Mouse (Mus musculus): ENCODE measurements at regions not wholly inside any gene's neighbourhood (a gene's known extent, or its start where the extent isn't known, plus 50 kb on each side); places are given as distances from the start of the nearest gene placed in this dataset.

- Histone ChIP-seq H3K27ac (no peak overlapping the region), H3K4me3 (no peak overlapping the region), H3K9ac (ENCODE audit: low read depth, low read length) (no peak overlapping the region), H3K79me2 (replicated peaks; ENCODE audit: control insufficient read depth, insufficient read depth, low read length) (no peaks in the 10 kb centered on the region), H3K36me3 (ENCODE audit: control insufficient read depth, insufficient read depth, low read length) (no peaks in the 10 kb centered on the region), H3K4me1 (ENCODE audit: control insufficient read depth, insufficient read depth, low read length) (peaks cover 2% of the 10 kb centered on the region), H3K27me3 (ENCODE audit: control insufficient read depth, insufficient read depth, low read length) (no peaks in the 10 kb centered on the region)
- DNase-seq, result no peak
- intact Hi-C loops (cut with DNase I), result no loop called here
- WGBS, result 33% methylated on average over 7 of the region's 7 CpGs
- TF ChIP-seq EP300 (IDR thresholded peaks at IDR 0.05; ENCODE audit: insufficient read depth, low read depth, low read length) (no peak), POLR2A (IDR thresholded peaks at IDR 0.05; ENCODE audit: insufficient read depth, low read depth, low read length) (no peak), CTCF (IDR thresholded peaks at IDR 0.05) (no peak)
Measured at GRCm38 (mm10) chr11:114216493-114216892, 149.6 kb upstream of the Sdk2 start.

- Histone ChIP-seq H3K79me2 (replicated peaks; ENCODE audit: control insufficient read depth, insufficient read depth, low read length) (no peaks in the 10 kb centered on the region), H3K4me1 (ENCODE audit: control insufficient read depth, insufficient read depth, low read length) (peaks cover 2% of the 10 kb centered on the region), H3K27me3 (ENCODE audit: control insufficient read depth, insufficient read depth, low read length) (no peaks in the 10 kb centered on the region), H3K9ac (ENCODE audit: low read depth, low read length) (no peak overlapping the region), H3K36me3 (ENCODE audit: control insufficient read depth, insufficient read depth, low read length) (no peaks in the 10 kb centered on the region), H3K27ac (no peak overlapping the region), H3K4me3 (no peak overlapping the region)
- 88% methylated on average over 8 of the region's 8 CpGs for WGBS
- no peak for DNase-seq
- intact Hi-C loops (cut with DNase I), result no loop called here
- TF ChIP-seq CTCF (IDR thresholded peaks at IDR 0.05), result no peak
- no peak for TF ChIP-seq POLR2A (IDR thresholded peaks at IDR 0.05; ENCODE audit: insufficient read depth, low read depth, low read length)
- TF ChIP-seq EP300 (IDR thresholded peaks at IDR 0.05; ENCODE audit: insufficient read depth, low read depth, low read length), result no peak
Measured at GRCm38 (mm10) chr11:114215256-114215655, 148.4 kb upstream of the Sdk2 start.

DNA sequence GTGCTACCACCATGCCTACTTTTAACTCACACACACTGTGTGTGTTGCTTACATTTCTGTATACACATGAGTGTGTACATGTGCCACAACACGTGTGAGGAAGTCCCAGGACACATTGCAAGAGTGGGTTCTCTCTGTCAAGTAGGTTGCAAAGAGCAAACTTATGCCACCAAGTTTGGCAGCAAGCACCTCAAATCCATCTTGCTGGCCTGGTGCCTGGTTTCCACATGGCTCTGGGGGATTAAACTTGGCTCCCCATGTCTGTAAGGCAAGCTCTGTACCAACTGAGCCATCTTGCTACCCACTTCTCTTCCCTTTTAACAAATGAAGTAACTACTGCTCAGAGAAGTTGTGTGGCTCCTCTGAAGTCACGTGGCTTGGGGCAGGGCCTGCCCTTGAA is 145.3 kb upstream of the Sdk2 start:
- H3K4me3 ChIP-seq, result no peak overlapping the region
- intact Hi-C loops (cut with DNase I), result no loop called here
- no peaks in the 10 kb centered on the region for H3K4me1 ChIP-seq (ENCODE audit: control insufficient read depth, insufficient read depth, low read length)
- 78% methylated on average over 2 of the region's 2 CpGs for WGBS
- TF ChIP-seq CTCF (IDR thresholded peaks at IDR 0.05) (no peak), EP300 (IDR thresholded peaks at IDR 0.05; ENCODE audit: insufficient read depth, low read depth, low read length) (no peak), POLR2A (IDR thresholded peaks at IDR 0.05; ENCODE audit: insufficient read depth, low read depth, low read length) (no peak)
- DNase-seq, result no peak
- H3K27me3 ChIP-seq (ENCODE audit: control insufficient read depth, insufficient read depth, low read length), result no peaks in the 10 kb centered on the region
- no peak overlapping the region for H3K9ac ChIP-seq (ENCODE audit: low read depth, low read length)
- H3K36me3 ChIP-seq (ENCODE audit: control insufficient read depth, insufficient read depth, low read length), result no peaks in the 10 kb centered on the region
- H3K27ac ChIP-seq, result no peak overlapping the region
- H3K79me2 ChIP-seq (replicated peaks; ENCODE audit: control insufficient read depth, insufficient read depth, low read length), result no peaks in the 10 kb centered on the region

- peak; percentile 51 to 53 for DNase-seq
- H3K79me2 ChIP-seq (replicated peaks; ENCODE audit: control insufficient read depth, insufficient read depth, low read length), result no peaks in the 10 kb centered on the region
- no peaks in the 10 kb centered on the region for H3K27me3 ChIP-seq (ENCODE audit: control insufficient read depth, insufficient read depth, low read length)
- TF ChIP-seq CTCF (IDR thresholded peaks at IDR 0.05), result peak; percentile 79
- TF ChIP-seq EP300 (IDR thresholded peaks at IDR 0.05; ENCODE audit: insufficient read depth, low read depth, low read length), result no peak
- H3K27ac ChIP-seq, result no peak overlapping the region
- intact Hi-C loops (cut with DNase I), result loop anchor here (2.0 kb wide), 1 partner anchor 78 kb away; no protein-coding TSS in a partner anchor
- WGBS, result 48% methylated on average over 2 of the region's 2 CpGs
- H3K4me3 ChIP-seq, result no peak overlapping the region
- no peaks in the 10 kb centered on the region for H3K36me3 ChIP-seq (ENCODE audit: control insufficient read depth, insufficient read depth, low read length)
- no peaks in the 10 kb centered on the region for H3K4me1 ChIP-seq (ENCODE audit: control insufficient read depth, insufficient read depth, low read length)
- no peak overlapping the region for H3K9ac ChIP-seq (ENCODE audit: low read depth, low read length)
Measured at GRCm38 (mm10) chr11:114205192-114205591, 138.3 kb upstream of the Sdk2 start.

DNA sequence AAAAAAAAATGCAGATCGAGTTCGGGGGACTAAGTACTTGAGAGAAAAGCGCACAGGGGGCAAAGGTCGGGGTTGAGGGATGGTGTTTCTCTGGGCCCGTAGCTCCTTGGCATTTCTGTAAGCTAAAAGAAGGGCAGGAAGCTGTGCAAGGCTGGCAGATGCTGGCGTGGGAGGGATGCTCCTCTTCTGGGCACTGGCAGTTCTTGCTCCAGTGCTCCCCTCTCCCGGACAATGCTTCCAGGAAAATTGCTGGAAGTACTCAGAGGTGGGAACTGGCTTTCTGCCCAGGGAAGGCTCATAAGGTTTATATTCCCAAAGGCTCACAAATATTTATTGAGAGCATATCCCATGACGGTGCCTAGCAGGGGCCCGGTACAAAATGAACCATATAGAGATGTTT is 136.6 kb upstream of the Sdk2 start:
- WGBS, result 59% methylated on average over 9 of the region's 9 CpGs
- intact Hi-C loops (cut with DNase I), result no loop called here
- H3K79me2 ChIP-seq (replicated peaks; ENCODE audit: control insufficient read depth, insufficient read depth, low read length), result no peaks in the 10 kb centered on the region

DNA sequence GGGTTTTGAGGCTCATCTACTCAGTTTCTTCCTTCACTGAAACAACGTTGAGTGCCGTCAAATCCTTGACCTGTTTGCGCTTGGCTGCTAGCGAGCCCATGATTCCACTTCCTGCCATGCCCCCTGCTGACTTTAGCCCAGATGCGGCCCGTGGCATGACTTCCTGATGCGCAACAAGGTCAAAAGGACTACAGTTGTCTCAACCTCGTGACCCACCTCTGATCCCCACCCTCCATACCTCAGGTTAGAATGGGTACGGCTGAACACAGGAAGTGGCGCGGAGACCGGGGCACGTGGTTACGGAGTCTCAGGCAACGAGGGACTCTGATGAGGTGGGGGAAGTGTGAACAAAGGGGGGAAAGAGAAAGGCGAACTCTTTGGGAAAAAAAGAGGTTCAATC is 135.6 kb upstream of the Sdk2 start:
- H3K36me3 ChIP-seq (ENCODE audit: control insufficient read depth, insufficient read depth, low read length), result no peaks in the 10 kb centered on the region
- H3K9ac ChIP-seq (ENCODE audit: low read depth, low read length), result no peak overlapping the region
- no peaks in the 10 kb centered on the region for H3K27me3 ChIP-seq (ENCODE audit: control insufficient read depth, insufficient read depth, low read length)
- H3K4me3 ChIP-seq, result no peak overlapping the region
- no peak for DNase-seq
- intact Hi-C loops (cut with DNase I), result no loop called here
- peaks cover 5% of the 10 kb centered on the region for H3K4me1 ChIP-seq (ENCODE audit: control insufficient read depth, insufficient read depth, low read length)
- no peaks in the 10 kb centered on the region for H3K79me2 ChIP-seq (replicated peaks; ENCODE audit: control insufficient read depth, insufficient read depth, low read length)
- 88% methylated on average over 16 of the region's 16 CpGs for WGBS
- H3K27ac ChIP-seq, result no peak overlapping the region
- TF ChIP-seq CTCF (IDR thresholded peaks at IDR 0.05), result no peak
- no peak for TF ChIP-seq EP300 (IDR thresholded peaks at IDR 0.05; ENCODE audit: insufficient read depth, low read depth, low read length)
- TF ChIP-seq POLR2A (IDR thresholded peaks at IDR 0.05; ENCODE audit: insufficient read depth, low read depth, low read length), result no peak

More for the DNA sequence above, 136.6 kb upstream of the Sdk2 start:
- Histone ChIP-seq H3K27ac (no peak overlapping the region), H3K9ac (ENCODE audit: low read depth, low read length) (no peak overlapping the region), H3K36me3 (ENCODE audit: control insufficient read depth, insufficient read depth, low read length) (no peaks in the 10 kb centered on the region), H3K27me3 (ENCODE audit: control insufficient read depth, insufficient read depth, low read length) (no peaks in the 10 kb centered on the region), H3K4me1 (ENCODE audit: control insufficient read depth, insufficient read depth, low read length) (peaks cover 3% of the 10 kb centered on the region), H3K4me3 (no peak overlapping the region)
- TF ChIP-seq POLR2A (IDR thresholded peaks at IDR 0.05; ENCODE audit: insufficient read depth, low read depth, low read length) (no peak), EP300 (IDR thresholded peaks at IDR 0.05; ENCODE audit: insufficient read depth, low read depth, low read length) (no peak), CTCF (IDR thresholded peaks at IDR 0.05) (no peak)
- DNase-seq, result no peak

Measured in heart, adult 2 months (tissue).